Mouse (Mus musculus) stomach, postnatal 0 days (tissue): ENCODE results near the gene C130074G19Rik. TPM values are rescaled to one million over a fixed set of nuclear protein-coding genes. Genes with fewer than 3 reads are reported as not detected.

Experiments used
- ATAC-seq: fragments of 200-750 bp; cut with Nextera tagmentation; 2 replicates; pipeline ENCODE4 v1.8.0; 2017; ENCODE audit not compliant: low FRiP score, low TSS enrichment
- DNase-seq: peaks from one replicate; pipeline ENCODE4 v3.0.0-alpha.2; 2016; ENCODE audit warnings: low spot score
- H3K27ac ChIP-seq: fragments of 300-500 bp; sonication (generic); replicated peaks from 2 replicates; pipeline ENCODE4 v1.5.1; 2014; ENCODE audit warnings: mild to moderate bottlenecking, control low read depth
- H3K27me3 ChIP-seq: fragments of 300-500 bp; sonication (generic); 2 replicates; pipeline ENCODE4 v1.6.1; 2014; ENCODE audit warnings: low read length; ENCODE audit not compliant: control insufficient read depth, insufficient read depth
- H3K36me3 ChIP-seq: fragments of 300-500 bp; sonication (generic); 2 replicates; pipeline ENCODE4 v1.6.1; 2014; ENCODE audit warnings: low read length, mixed read lengths; ENCODE audit not compliant: control insufficient read depth, insufficient read depth
- H3K4me1 ChIP-seq: fragments of 300-500 bp; sonication (generic); replicated peaks from 2 replicates; pipeline ENCODE4 v1.6.1; 2014; ENCODE audit warnings: antibody characterized with exemption; ENCODE audit not compliant: control insufficient read depth, insufficient read depth
- H3K4me2 ChIP-seq: fragments of 300-500 bp; sonication (generic); replicated peaks from 2 replicates; pipeline ENCODE4 v1.6.1; 2014; ENCODE audit warnings: low read depth, mild to moderate bottlenecking, control low read depth, moderate library complexity
- H3K4me3 ChIP-seq: fragments of 300-500 bp; sonication (generic); 2 replicates; pipeline ENCODE4 v1.5.1; 2014; ENCODE audit warnings: low read depth, low read length, control low read depth
- H3K9ac ChIP-seq: fragments of 300-500 bp; sonication (generic); 2 replicates; pipeline ENCODE4 v1.6.1; 2014; ENCODE audit warnings: mild to moderate bottlenecking, low read length, control low read depth, mixed read lengths
- H3K9me3 ChIP-seq: fragments of 300-500 bp; sonication (generic); 2 replicates; pipeline ENCODE4 v1.6.1; 2016; ENCODE audit warnings: low read length; ENCODE audit not compliant: control insufficient read depth
- CTCF ChIP-seq: IDR thresholded peaks from 2 replicates; pipeline ENCODE4 v1.5.1; 2016; ENCODE audit warnings: antibody characterized with exemption, low read depth, mild to moderate bottlenecking, moderate library complexity
- EP300 ChIP-seq: optimal IDR thresholded peaks from 2 replicates; pipeline ENCODE3; 2016; ENCODE audit warnings: antibody characterized with exemption
- WGBS: fragments of 180-500 bp; shearing (Covaris S2); extraction: QIAGEN DNeasy Blood & Tissue Kit; methylation state at CpG from one replicate; pipeline ENCODE4 v1.1.7; 2014; 5-methylcytosine and 5-hydroxymethylcytosine counted together
- polyA plus RNA-seq: library from polyadenylated mRNA; unstranded; fragments of >200 nt; fragmentation: Nextera tagmentation; extraction: Ambion mirVana; gene quantifications from 2 replicates; pipeline ENCODE4 v1.2.1, GENCODE M21; 2015

Gene C130074G19Rik
- polyA plus RNA-seq, 1 experiment from 2014 or later: 1.9 TPM

GRCm38 (mm10) chr1:184871506-184871905 lies 11.5 kb downstream of the C130074G19Rik start:
- DNase-seq (no peak), ATAC-seq (peak; percentile 35; the same call in 1 of the 2 replicates)
- WGBS: 74% methylated on average over 1 of the region's 1 CpGs
- peaks cover 7% of the 10 kb centered on the region for H3K4me1 ChIP-seq
- no peaks in the 10 kb centered on the region for H3K9me3 ChIP-seq
- H3K9ac ChIP-seq: no peak overlapping the region
- peak overlapping the region; percentile 61; the same call in 1 of the 2 replicates for H3K27ac ChIP-seq
- no peak overlapping the region for H3K4me3 ChIP-seq
- TF ChIP-seq CTCF (no peak), EP300 (no peak)
- no peak overlapping the region for H3K4me2 ChIP-seq
- H3K27me3 ChIP-seq: no peaks in the 10 kb centered on the region
- no peaks in the 10 kb centered on the region for H3K36me3 ChIP-seq

- Histone ChIP-seq H3K36me3 (no peaks in the 10 kb centered on the region), H3K4me3 (no peak overlapping the region), H3K27me3 (no peaks in the 10 kb centered on the region), H3K9me3 (no peaks in the 10 kb centered on the region), H3K4me2 (no peak overlapping the region), H3K4me1 (peaks cover 7% of the 10 kb centered on the region), H3K27ac (no peak overlapping the region), H3K9ac (no peak overlapping the region)
- no peak for TF ChIP-seq EP300
- no peak for TF ChIP-seq CTCF
- 76% methylated on average over 11 of the region's 11 CpGs for WGBS
- DNase-seq: no peak
- no peak for ATAC-seq
Measured at GRCm38 (mm10) chr1:184870646-184871385, 12.2 kb downstream of the C130074G19Rik start.

GRCm38 (mm10) chr1:184869939-184870565 lies 13.0 kb downstream of the C130074G19Rik start:
- H3K36me3 ChIP-seq: no peaks in the 10 kb centered on the region
- H3K27ac ChIP-seq: peak overlapping the region; percentile 53; the same call in 1 of the 2 replicates
- no peak overlapping the region for H3K4me3 ChIP-seq
- peaks cover 7% of the 10 kb centered on the region for H3K4me1 ChIP-seq
- no peak overlapping the region for H3K4me2 ChIP-seq
- no peaks in the 10 kb centered on the region for H3K27me3 ChIP-seq
- TF ChIP-seq EP300: no peak
- no peak for TF ChIP-seq CTCF
- ATAC-seq (no peak), DNase-seq (no peak)
- 48% methylated on average over 4 of the region's 4 CpGs for WGBS
- no peak overlapping the region for H3K9ac ChIP-seq
- H3K9me3 ChIP-seq: no peaks in the 10 kb centered on the region

GRCm38 (mm10) chr1:184867640-184868120 lies 15.3 kb downstream of the C130074G19Rik start:
- Histone ChIP-seq H3K36me3 (no peaks in the 10 kb centered on the region), H3K9me3 (no peaks in the 10 kb centered on the region), H3K27ac (no peak overlapping the region), H3K4me3 (no peak overlapping the region), H3K4me1 (peaks cover 7% of the 10 kb centered on the region), H3K27me3 (no peaks in the 10 kb centered on the region), H3K4me2 (no peak overlapping the region), H3K9ac (no peak overlapping the region)
- DNase-seq (no peak), ATAC-seq (no peak)
- WGBS: 68% methylated on average over 3 of the region's 3 CpGs
- no peak for TF ChIP-seq EP300
- 0 out of 2 replicates have a peak, but pooled peaks have one; percentile 13 for TF ChIP-seq CTCF

- TF ChIP-seq CTCF (no peak), EP300 (no peak)
- DNase-seq: no peak
- Histone ChIP-seq H3K36me3 (no peaks in the 10 kb centered on the region), H3K27ac (0 out of 2 replicates have a peak overlapping the region, but pooled peaks have one; percentile 45), H3K4me2 (no peak overlapping the region), H3K9ac (no peak overlapping the region), H3K4me1 (peaks cover 5% of the 10 kb centered on the region; the same call in 1 of the 2 replicates), H3K4me3 (no peak overlapping the region), H3K9me3 (no peaks in the 10 kb centered on the region), H3K27me3 (no peaks in the 10 kb centered on the region)
- ATAC-seq: no peak
- WGBS: 43% methylated on average over 7 of the region's 7 CpGs
Measured at GRCm38 (mm10) chr1:184864381-184864801, 18.6 kb downstream of the C130074G19Rik start.
